Mouse (Mus musculus): ENCODE results near the gene Abca7. TPM values are rescaled to one million over a fixed set of nuclear protein-coding genes. Genes with fewer than 3 reads are reported as not detected.
A peak's percentile ranks its signal among the peaks of the same experiment; 100 is the strongest.

The Abca7 gene
- polyA plus RNA-seq, 1 experiment from 2014 or later = 12.1 TPM

DNA sequence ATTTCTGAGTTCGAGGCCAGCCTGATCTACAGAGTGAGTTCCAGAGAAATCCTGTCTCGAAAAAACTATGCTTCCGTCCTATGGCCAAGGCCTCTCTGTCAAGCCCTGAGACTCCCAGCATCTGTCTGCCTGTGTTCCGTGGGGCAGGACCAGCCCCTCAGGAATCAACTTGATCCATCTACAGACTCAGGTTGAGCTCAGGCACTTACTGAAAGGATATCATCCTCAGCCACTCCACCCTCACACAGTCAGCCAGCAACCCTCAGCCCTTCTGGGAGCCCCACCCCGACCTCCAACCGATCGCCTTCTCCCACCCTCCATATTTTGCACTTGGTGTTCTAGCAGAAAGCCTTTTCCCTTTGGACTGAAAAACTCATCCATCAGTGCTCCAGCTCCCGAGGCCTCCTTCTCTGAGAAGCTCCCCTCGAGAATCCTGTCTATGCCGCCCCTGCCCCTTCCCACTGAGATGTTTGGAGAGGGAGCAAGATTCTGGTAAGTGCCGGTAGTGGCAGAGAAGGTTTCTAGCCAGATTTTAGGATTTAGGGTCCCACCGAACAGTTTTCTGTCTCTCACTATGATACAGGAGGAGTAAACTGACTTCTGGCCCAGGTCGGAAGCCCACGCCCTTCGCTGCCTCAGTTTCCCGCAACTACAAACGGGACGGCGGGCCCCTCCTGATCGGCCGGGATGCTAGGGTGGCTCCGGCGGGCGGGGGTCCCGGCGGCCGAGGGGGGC is 8.4 kb upstream of the Abca7 start:
- Histone ChIP-seq H3K4me2 (peak overlapping the region; percentile 87), H3K9ac (peak overlapping the region; percentile 71), H3K4me1 (peaks cover 58% of the 10 kb centered on the region)

DNA sequence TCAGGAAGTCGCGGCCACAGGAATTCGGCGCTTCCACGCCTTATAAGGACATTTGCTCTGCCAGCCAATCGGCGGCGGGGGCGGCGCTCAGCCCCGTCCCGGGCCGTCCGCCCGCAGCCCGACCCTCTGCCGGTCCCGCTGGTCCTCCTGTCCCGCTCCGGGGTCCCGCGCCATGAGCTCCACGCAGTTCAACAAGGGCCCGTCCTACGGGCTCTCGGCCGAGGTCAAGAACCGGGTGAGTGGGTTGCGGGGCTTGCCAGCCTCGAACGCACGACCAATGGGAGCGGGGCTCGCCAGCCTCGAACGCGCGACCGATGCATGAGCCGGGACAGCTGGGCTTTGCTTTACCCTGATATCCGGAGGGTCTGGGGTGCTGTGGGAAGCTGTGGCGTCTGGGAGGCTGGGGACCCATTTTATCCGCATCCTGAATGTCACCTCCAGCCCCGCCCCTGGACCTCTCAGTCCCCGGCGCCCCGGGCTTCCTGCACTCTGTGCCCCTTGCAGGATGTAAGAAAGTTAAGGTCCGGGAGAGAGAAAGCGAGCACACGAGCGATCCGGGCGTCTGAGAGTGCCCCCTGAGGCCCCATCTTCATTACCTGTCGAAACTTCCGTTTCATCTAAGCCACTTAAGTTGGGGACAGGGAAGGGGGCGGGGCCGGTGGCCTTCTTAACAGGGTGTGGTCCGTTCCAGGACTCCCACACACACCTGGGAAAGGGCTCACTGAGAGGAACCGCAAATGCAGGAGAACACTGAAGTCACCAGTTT is 7.6 kb upstream of the Abca7 start, which contains the start of gene Cnn2:
Gene Cnn2, plus strand, starts transcription at position 79 of the 766 bp plus-strand sequence.
- Histone ChIP-seq H3K36me3 (peaks cover 31% of the 10 kb centered on the region), H3K9ac (peak within 1 kb of the TSS; percentile 71), H3K4me1 (peaks cover 56% of the 10 kb centered on the region), H3K4me3 (peak within 1 kb of the TSS; percentile 64), H3K9me3 (replicated peaks) (peaks cover 3% of the 10 kb centered on the region), H3K4me2 (peak within 1 kb of the TSS; percentile 87), H3K27me3 (replicated peaks) (peaks cover 35% of the 10 kb centered on the region), H3K27ac (peak within 1 kb of the TSS; percentile 99)
- no peak for ATAC-seq
- WGBS (ENCODE audit: insufficient replicate concordance) = under 1% methylated on average over 57 of the region's 59 CpGs

More for the DNA sequence above, 8.4 kb upstream of the Abca7 start:
- Histone ChIP-seq H3K27me3 (replicated peaks) (peaks cover 35% of the 10 kb centered on the region), H3K4me3 (peak overlapping the region; percentile 64), H3K27ac (peak overlapping the region; percentile 99), H3K9me3 (replicated peaks) (peaks cover 3% of the 10 kb centered on the region), H3K36me3 (peaks cover 23% of the 10 kb centered on the region)
- WGBS (ENCODE audit: insufficient replicate concordance) = 16% methylated on average over 27 of the region's 27 CpGs
- no peak for ATAC-seq

DNA sequence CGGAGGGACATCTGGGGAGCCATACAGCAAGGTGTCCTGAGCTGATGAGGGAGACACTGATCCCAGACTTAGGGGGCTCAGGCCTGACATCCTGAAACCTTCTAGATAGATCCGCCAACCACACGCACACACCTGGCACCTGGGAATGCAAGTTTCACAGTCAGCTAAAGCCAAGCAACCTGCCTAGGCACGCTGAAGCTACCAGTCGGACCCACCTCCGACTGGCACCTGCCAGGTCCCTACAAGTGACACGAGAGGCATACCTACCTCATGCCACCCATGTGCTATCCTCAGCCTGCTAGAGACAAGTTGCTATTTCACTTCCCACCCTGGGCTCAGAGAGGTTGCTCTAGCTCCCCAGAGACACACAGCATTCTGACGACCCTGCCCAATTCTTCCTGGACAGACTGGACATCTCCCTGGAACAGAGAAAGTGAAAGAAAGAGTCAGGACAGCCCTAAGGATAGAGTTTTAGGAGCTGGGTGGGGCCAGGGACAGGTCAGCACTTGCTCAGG is 7.0 kb upstream of the Abca7 start:
- H3K9ac ChIP-seq = peak overlapping the region; percentile 71; the same call in 1 of the 2 replicates
- H3K27ac ChIP-seq = no peak overlapping the region
- peaks cover 37% of the 10 kb centered on the region for H3K36me3 ChIP-seq
- no peak for ATAC-seq
- H3K9me3 ChIP-seq (replicated peaks) = peaks cover 3% of the 10 kb centered on the region
- H3K4me2 ChIP-seq = peak overlapping the region; percentile 87
- H3K27me3 ChIP-seq (replicated peaks) = peaks cover 35% of the 10 kb centered on the region
- WGBS (ENCODE audit: insufficient replicate concordance) = 41% methylated on average over 8 of the region's 8 CpGs
- H3K4me3 ChIP-seq = peak overlapping the region; percentile 64
- H3K4me1 ChIP-seq = peaks cover 59% of the 10 kb centered on the region

DNA sequence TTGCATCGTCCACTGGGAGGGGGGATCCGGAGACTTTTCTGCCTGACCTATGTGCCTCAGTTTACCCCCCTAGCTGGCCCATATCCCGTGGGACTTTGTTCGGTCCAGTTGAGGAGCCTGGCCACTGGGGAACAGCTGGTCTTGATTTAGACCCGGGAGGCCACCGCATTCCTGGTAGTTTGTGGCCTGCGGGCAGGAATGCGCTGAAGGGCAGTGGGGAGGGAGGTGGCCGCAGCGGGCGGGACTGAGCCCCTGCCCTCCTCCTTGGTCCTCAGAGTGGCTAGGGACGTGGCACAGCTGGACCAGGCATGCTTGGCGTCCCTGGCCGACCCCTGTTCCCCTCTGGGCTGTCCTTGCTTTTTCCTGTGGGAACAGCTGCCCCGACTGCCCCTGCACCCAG is 6.4 kb upstream of the Abca7 start:
- Histone ChIP-seq H3K9me3 (replicated peaks) (peaks cover 3% of the 10 kb centered on the region), H3K36me3 (peaks cover 41% of the 10 kb centered on the region), H3K4me1 (peaks cover 64% of the 10 kb centered on the region), H3K27ac (no peak overlapping the region), H3K27me3 (replicated peaks) (peaks cover 35% of the 10 kb centered on the region), H3K4me3 (peak overlapping the region; percentile 64), H3K4me2 (peak overlapping the region; percentile 87), H3K9ac (peak overlapping the region; percentile 71; the same call in 1 of the 2 replicates)
- 47% methylated on average over 15 of the region's 15 CpGs for WGBS (ENCODE audit: insufficient replicate concordance)
- ATAC-seq = no peak

DNA sequence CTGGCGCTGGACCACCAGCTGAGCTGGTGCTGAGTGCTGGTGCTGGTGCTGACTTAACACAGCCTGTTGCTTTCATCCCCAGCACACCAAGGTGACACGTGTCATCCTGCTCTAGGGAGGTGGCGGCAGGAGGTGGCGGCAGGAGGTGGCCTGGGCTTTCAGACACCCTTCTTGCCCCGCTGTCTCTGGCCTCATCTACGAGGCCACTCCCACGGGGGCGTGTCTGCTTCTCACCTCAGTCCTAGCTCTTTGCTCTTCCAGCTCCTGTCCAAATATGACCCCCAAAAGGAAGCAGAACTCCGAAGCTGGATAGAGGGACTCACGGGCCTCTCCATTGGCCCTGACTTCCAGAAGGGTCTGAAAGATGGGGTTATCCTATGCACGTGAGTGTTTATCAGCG is 5.2 kb upstream of the Abca7 start:
- Histone ChIP-seq H3K27me3 (replicated peaks) (peaks cover 35% of the 10 kb centered on the region), H3K9ac (no peak overlapping the region), H3K27ac (no peak overlapping the region), H3K36me3 (peaks cover 43% of the 10 kb centered on the region), H3K4me1 (peaks cover 69% of the 10 kb centered on the region), H3K9me3 (replicated peaks) (peaks cover 3% of the 10 kb centered on the region), H3K4me3 (no peak overlapping the region), H3K4me2 (no peak overlapping the region)
- no peak for ATAC-seq
- WGBS (ENCODE audit: insufficient replicate concordance) = 68% methylated on average over 12 of the region's 12 CpGs

DNA sequence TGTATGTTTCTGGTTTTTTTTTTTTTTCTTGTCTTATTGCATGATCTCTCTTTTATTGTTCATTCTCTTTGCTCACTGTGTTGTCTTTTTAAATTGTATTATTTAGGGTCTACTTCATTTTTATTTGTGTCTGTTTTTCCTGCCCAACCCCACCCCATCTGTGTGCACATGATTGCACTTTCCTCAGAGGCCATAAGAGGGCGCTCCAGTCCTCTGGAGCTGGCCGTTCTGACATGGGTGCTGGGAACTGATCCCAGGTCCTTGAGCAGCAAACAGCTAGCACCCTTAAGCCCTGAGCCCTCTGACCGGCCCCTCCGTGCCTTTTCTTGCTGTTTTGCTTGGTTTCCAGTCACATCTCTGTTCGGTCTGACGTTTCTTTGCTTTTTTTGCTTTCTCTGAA is 4.7 kb upstream of the Abca7 start:
- Histone ChIP-seq H3K27me3 (replicated peaks) (peaks cover 35% of the 10 kb centered on the region), H3K9ac (no peak overlapping the region), H3K4me1 (peaks cover 65% of the 10 kb centered on the region), H3K9me3 (replicated peaks) (peaks cover 3% of the 10 kb centered on the region), H3K36me3 (peaks cover 43% of the 10 kb centered on the region), H3K27ac (no peak overlapping the region), H3K4me2 (no peak overlapping the region), H3K4me3 (no peak overlapping the region)
- WGBS (ENCODE audit: insufficient replicate concordance) = 84% methylated on average over 6 of the region's 6 CpGs
- ATAC-seq = no peak

DNA sequence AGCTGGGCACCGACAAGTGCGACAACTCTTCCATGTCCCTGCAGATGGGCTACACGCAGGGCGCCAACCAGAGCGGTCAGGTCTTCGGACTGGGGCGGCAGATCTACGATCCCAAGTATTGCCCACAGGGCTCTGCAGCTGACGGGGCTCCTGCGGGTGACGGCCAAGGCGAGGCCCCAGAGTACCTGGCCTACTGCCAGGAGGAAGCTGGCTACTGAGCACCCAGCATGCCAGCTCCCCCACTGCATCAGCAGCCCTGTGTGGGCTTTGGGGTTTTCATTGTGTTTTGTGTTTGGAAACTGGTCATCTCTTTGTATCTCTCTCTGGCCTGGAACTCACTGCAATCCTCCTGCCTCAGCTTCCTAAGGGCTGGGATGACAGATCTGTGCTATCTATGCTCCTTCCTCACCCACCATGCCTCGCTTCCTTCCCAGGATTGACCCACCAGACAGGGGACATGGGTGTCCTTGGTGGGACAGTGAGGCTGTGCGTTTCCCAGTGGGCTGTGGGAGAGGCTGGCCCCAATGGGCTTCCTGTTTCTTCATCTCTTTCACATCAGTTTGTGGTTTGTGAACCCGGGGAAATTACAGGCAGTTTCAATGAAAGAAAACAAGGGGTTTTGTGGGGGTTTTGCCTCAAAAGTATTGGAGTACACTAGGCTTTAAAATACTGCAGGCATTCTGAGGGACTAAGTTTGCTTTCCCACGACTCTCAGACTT is 1.7 kb upstream of the Abca7 start:
- peaks cover 60% of the 10 kb centered on the region for H3K36me3 ChIP-seq
- peak overlapping the region; percentile 57 for H3K27ac ChIP-seq
- H3K4me2 ChIP-seq = no peak overlapping the region
- H3K9me3 ChIP-seq (replicated peaks) = peaks cover 3% of the 10 kb centered on the region
- no peak for ATAC-seq
- WGBS (ENCODE audit: insufficient replicate concordance) = 76% methylated on average over 16 of the region's 16 CpGs
- peaks cover 59% of the 10 kb centered on the region for H3K4me1 ChIP-seq
- peaks cover 15% of the 10 kb centered on the region for H3K27me3 ChIP-seq (replicated peaks)
- H3K9ac ChIP-seq = no peak overlapping the region
- H3K4me3 ChIP-seq = no peak overlapping the region

DNA sequence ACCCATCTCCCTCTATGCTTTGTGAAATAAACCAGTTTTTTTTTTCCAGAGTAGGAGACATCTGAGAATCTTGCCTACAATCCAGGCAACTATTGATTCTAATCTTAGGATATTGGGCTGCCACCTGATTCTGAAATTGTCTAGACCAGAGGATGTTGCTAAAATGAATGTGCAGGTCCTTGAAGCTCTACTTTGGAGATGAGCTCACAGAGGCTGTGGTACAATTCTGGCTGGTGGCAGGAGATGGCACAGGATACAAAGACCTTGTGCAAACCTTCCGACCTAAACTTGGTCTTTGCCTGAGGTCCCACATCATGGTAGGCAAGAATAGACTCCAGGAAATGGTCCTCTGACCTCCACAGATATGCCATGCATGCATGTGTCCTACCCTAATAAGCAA is 658 bp upstream of the Abca7 start:
- WGBS (ENCODE audit: insufficient replicate concordance) = 44% methylated on average over 1 of the region's 1 CpGs
- peak overlapping the region; percentile 87; the same call in 1 of the 2 replicates for H3K9ac ChIP-seq
- no peak overlapping the region for H3K4me3 ChIP-seq
- H3K36me3 ChIP-seq = peaks cover 70% of the 10 kb centered on the region
- ATAC-seq = no peak
- peak overlapping the region; percentile 57; the same call in 1 of the 2 replicates for H3K27ac ChIP-seq
- peak overlapping the region; percentile 92 for H3K4me2 ChIP-seq
- H3K9me3 ChIP-seq (replicated peaks) = peaks cover 3% of the 10 kb centered on the region
- H3K4me1 ChIP-seq = peaks cover 64% of the 10 kb centered on the region
- H3K27me3 ChIP-seq (replicated peaks) = peaks cover 6% of the 10 kb centered on the region; the same call in 1 of the 2 replicates

DNA sequence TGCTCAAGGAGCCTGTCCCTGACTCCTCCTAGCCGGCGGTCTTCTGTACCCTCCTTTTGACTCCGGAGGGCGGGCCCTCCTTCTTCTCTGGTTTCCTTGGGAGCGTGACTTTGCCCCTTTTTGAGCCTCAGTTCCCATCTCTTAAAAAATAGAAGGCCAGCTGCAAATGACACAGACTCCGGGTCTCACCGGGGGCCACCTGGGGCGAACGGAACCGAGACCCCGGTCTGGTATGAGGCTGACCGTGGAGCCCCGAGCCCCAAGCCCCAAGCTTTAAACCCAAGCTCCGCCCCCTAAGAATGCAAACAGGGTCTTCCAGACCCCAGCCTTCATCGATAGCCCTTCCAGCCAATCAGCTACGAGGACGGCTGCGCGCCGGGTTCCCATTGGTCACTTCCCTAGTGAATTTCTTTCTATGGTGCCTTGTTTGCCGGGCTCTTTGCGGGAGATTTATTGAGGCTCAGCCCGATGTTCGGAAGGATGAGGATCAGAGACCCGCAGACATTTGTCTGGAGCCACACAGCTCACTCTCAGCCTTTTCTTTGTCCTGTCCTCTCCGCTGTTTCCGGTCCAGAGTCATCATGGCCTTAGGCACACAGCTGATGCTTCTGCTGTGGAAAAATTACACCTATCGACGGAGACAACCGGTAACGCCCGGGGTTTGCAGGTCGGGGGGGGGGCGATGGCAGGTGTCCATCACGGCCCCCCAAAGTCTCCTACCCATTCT is 903 bp downstream of the Abca7 start:
- Histone ChIP-seq H3K9me3 (replicated peaks) (no peaks in the 10 kb centered on the region), H3K27ac (peak overlapping the region; percentile 93), H3K9ac (peak overlapping the region; percentile 87), H3K4me3 (peak overlapping the region; percentile 75), H3K4me2 (peak overlapping the region; percentile 92), H3K36me3 (peaks cover 70% of the 10 kb centered on the region), H3K4me1 (peaks cover 75% of the 10 kb centered on the region), H3K27me3 (replicated peaks) (peaks cover 4% of the 10 kb centered on the region)
- ATAC-seq = peak; percentile 74
- WGBS (ENCODE audit: insufficient replicate concordance) = 2% methylated on average over 35 of the region's 35 CpGs

DNA sequence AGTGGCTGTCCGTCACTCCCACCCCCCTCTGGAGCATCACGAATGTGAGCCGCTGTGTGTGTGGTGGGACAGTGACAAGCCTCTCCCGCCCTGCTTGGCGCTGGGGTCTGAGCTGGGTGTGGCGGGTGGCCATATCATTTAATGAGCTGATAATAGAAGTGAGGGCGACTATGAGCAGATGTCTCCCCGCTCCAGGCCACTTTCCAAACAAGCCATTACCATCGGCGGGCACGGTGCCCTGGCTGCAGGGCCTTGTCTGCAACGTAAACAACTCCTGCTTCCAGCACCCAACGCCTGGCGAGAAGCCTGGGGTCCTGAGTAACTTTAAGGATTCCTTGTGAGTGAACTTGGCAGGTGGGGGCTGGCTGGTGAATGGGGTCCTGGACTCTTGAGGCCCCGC is 1.5 kb downstream of the Abca7 start:
- Histone ChIP-seq H3K27me3 (replicated peaks) (peaks cover 6% of the 10 kb centered on the region), H3K4me1 (peaks cover 82% of the 10 kb centered on the region), H3K9ac (peak overlapping the region; percentile 87), H3K4me3 (peak overlapping the region; percentile 75), H3K4me2 (peak overlapping the region; percentile 92), H3K9me3 (replicated peaks) (no peaks in the 10 kb centered on the region), H3K27ac (peak overlapping the region; percentile 93), H3K36me3 (peaks cover 70% of the 10 kb centered on the region)
- WGBS (ENCODE audit: insufficient replicate concordance) = 17% methylated on average over 15 of the region's 15 CpGs
- ATAC-seq = peak; percentile 31

DNA sequence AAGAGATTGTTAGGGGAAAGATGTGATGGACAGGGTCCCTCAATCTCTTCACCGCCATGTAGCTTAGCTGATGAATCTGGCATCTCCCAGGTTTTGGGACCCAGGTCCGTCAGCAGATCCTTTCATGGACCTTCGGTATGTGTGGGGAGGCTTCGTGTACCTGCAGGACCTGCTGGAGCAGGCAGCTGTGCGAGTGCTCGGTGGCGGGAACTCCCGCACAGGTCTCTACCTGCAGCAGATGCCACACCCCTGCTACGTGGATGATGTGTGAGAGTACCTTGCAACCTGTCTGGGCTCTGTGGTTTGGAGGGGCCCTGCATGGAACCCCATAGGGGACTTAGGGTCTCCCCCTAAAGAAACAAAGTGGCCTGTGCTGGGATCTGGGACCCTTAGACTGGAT is 5.7 kb downstream of the Abca7 start:
- no peak for ATAC-seq
- peak overlapping the region; percentile 12; the same call in 1 of the 2 replicates for H3K4me2 ChIP-seq
- H3K27me3 ChIP-seq (replicated peaks) = peaks cover 6% of the 10 kb centered on the region
- H3K4me3 ChIP-seq = no peak overlapping the region
- H3K9ac ChIP-seq = peak overlapping the region; percentile 39; the same call in 1 of the 2 replicates
- H3K36me3 ChIP-seq = peaks cover 82% of the 10 kb centered on the region
- H3K9me3 ChIP-seq (replicated peaks) = no peaks in the 10 kb centered on the region
- no peak overlapping the region for H3K27ac ChIP-seq
- WGBS (ENCODE audit: insufficient replicate concordance) = 90% methylated on average over 9 of the region's 9 CpGs
- peaks cover 75% of the 10 kb centered on the region for H3K4me1 ChIP-seq

Measured in liver, embryonic 12.5 days (tissue).